Mouse (Mus musculus) ES-E14 (cell line): ENCODE data around the gene Plcd1. TPM values are rescaled to one million over a fixed set of nuclear protein-coding genes. Genes with fewer than 3 reads are reported as not detected.

Source experiments
- DNase-seq: peaks from one replicate; pipeline ENCODE4 v3.0.0-alpha.2; 2013; ENCODE audit warnings: low read depth, low spot score
- H3K27ac ChIP-seq: 2 replicates; pipeline ENCODE4 v1.5.1; 2012; ENCODE audit warnings: low read depth, mild to moderate bottlenecking, low read length, moderate library complexity, mixed read lengths; ENCODE audit not compliant: poor library complexity, insufficient read depth, severe bottlenecking
- H3K36me3 ChIP-seq: 2 replicates; pipeline ENCODE4 v1.6.1; 2012; ENCODE audit warnings: mild to moderate bottlenecking, low read length, moderate library complexity, mixed read lengths; ENCODE audit not compliant: control insufficient read depth, poor library complexity, insufficient read depth, severe bottlenecking
- H3K4me1 ChIP-seq, 2 experiments: fragments of 150-350 bp in 1 of 2; sonication (generic) in 1 of 2; 2 replicates each; pipeline ENCODE4 v1.6.1; 2012; ENCODE audit warnings: low read length in 2 of 2, mild to moderate bottlenecking in 1 of 2, mixed read lengths in 1 of 2; ENCODE audit not compliant: control insufficient read depth in 2 of 2, insufficient read depth in 2 of 2, poor library complexity in 1 of 2
- H3K4me3 ChIP-seq, 2 experiments: fragments of 150-350 bp in 1 of 2; sonication (generic) in 1 of 2; 2 replicates each; pipeline ENCODE4 v1.5.1; 2012; ENCODE audit warnings: low read length in 2 of 2, low read depth in 1 of 2, mild to moderate bottlenecking in 1 of 2, mixed read lengths in 1 of 2; ENCODE audit not compliant: insufficient read depth in 1 of 2, poor library complexity in 1 of 2, severe bottlenecking in 1 of 2
- H3K9ac ChIP-seq: 2 replicates; pipeline ENCODE4 v1.6.1; 2012; ENCODE audit warnings: low read depth, mild to moderate bottlenecking, low read length, mixed read lengths; ENCODE audit not compliant: poor library complexity, insufficient read depth, severe bottlenecking
- H3K9me3 ChIP-seq: fragments of 150-350 bp; sonication (generic); 2 replicates; pipeline ENCODE4 v1.6.1; 2012; ENCODE audit warnings: low read depth, mild to moderate bottlenecking, low read length; ENCODE audit not compliant: control insufficient read depth, insufficient read depth
- CHD2 ChIP-seq: IDR thresholded peaks from 2 replicates; pipeline ENCODE4 v1.6.1; 2014; ENCODE audit warnings: mild to moderate bottlenecking, low read depth, low read length, inconsistent platforms
- HCFC1 ChIP-seq: IDR thresholded peaks from 2 replicates; pipeline ENCODE4 v1.6.1; 2012; ENCODE audit warnings: low read length, inconsistent platforms, borderline replicate concordance; ENCODE audit not compliant: insufficient read depth
- MAFK ChIP-seq: IDR thresholded peaks from 2 replicates; pipeline ENCODE4 v1.6.1; 2014; ENCODE audit warnings: mild to moderate bottlenecking, low read depth, low read length, inconsistent platforms; ENCODE audit not compliant: insufficient read depth
- ZC3H11A ChIP-seq: IDR thresholded peaks from 2 replicates; pipeline ENCODE4 v1.6.1; 2012; ENCODE audit warnings: low read depth, mild to moderate bottlenecking, inconsistent platforms, low read length, borderline replicate concordance
- ZNF384 ChIP-seq: IDR thresholded peaks from 2 replicates; pipeline ENCODE4 v1.6.1; 2012; ENCODE audit warnings: low read depth, low read length, inconsistent platforms
- in situ Hi-C, 2 experiments: fragments of 600-800 bp; cut with MboI; formaldehyde crosslinking; loops; one replicate each; pipeline ENCODE4 v1.15.1; 2025; ENCODE audit warnings: low sequenced_read_pairs in 2 of 2, inconsistent platforms in 1 of 2; ENCODE audit not compliant: unreplicated experiment in 2 of 2
- total RNA-seq: library from RNA; depleted of rRNA; stranded (reverse); fragments of 300-350 nt; gene quantifications from 2 replicates; pipeline ENCODE4 v1.2.3, GENCODE M21; 2012

The Plcd1 gene
- total RNA-seq, 1 experiment = 13.1 TPM

- in situ Hi-C loops = no loop called here
- Histone ChIP-seq H3K9ac (peak overlapping the region; percentile 29; the same call in 1 of the 2 replicates), H3K36me3 (no peaks in the 10 kb centered on the region), H3K27ac (no peak overlapping the region), H3K4me1 (peaks cover 0 to 9% of the 10 kb centered on the region in 2 experiments; a peak in 3 of 4 replicates), H3K9me3 (no peaks in the 10 kb centered on the region), H3K4me3 (no peak overlapping the region)
- no peak for DNase-seq
- TF ChIP-seq MAFK (no peak), HCFC1 (no peak), CHD2 (no peak), ZC3H11A (no peak), ZNF384 (no peak)
These were observed 21.6 kb upstream of the Plcd1 start for GRCm38 (mm10) chr9:119114911-119115310.

- H3K4me3 ChIP-seq = no peak overlapping the region
- no peak for DNase-seq
- no peak for TF ChIP-seq CHD2
- TF ChIP-seq ZC3H11A = no peak
- TF ChIP-seq ZNF384 = no peak
- TF ChIP-seq MAFK = no peak; the same call in 1 of the 2 replicates
- no peak for TF ChIP-seq HCFC1
- H3K27ac ChIP-seq = peak overlapping the region; percentile 6; the same call in 1 of the 2 replicates
- H3K4me1 ChIP-seq = peaks cover 0 to 12% of the 10 kb centered on the region in 2 experiments
- no peaks in the 10 kb centered on the region for H3K9me3 ChIP-seq
- in situ Hi-C loops = no loop called here
- no peaks in the 10 kb centered on the region for H3K36me3 ChIP-seq
- peak overlapping the region; percentile 3; the same call in 1 of the 2 replicates for H3K9ac ChIP-seq
These were observed 17.3 kb upstream of the Plcd1 start for GRCm38 (mm10) chr9:119110640-119111039.

DNA sequence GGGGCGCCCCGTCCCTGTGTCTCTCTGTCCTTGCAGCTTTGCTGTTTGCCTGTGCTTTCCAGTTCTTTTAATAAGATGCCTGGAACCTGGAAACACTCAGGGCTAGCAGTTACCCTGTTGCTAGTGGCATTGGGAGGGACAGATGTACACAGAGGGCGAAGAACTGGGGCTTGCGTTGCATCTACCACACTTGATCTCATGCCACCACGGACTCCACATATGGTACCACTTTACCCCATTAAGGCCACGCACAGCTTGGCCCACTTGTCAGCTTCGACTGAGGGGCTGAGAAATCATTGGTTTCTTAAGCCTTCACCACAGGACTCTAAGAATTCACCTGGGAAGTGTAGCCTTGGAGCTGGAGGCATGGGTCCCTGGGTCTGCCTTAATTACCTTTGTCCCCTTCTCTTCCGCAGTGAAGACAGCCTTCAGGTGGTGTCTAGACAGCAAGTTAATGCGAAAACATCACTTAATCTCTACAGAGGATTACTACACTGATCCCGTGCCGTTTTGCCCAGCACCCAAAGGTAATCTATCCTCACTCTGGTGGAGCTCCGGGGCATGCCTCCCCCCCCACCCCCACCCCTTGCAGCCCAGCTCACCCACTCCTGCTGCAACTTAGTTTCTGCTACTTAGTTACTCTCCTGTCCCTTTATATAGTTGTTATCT is 16.5 kb upstream of the Plcd1 start:
- H3K9ac ChIP-seq = no peak overlapping the region
- peaks cover 0 to 10% of the 10 kb centered on the region in 2 experiments for H3K4me1 ChIP-seq
- in situ Hi-C loops = no loop called here
- H3K4me3 ChIP-seq = no peak overlapping the region
- DNase-seq = no peak
- no peaks in the 10 kb centered on the region for H3K36me3 ChIP-seq
- no peaks in the 10 kb centered on the region for H3K9me3 ChIP-seq
- TF ChIP-seq HCFC1 = no peak
- TF ChIP-seq ZNF384 = no peak
- no peak for TF ChIP-seq CHD2
- TF ChIP-seq ZC3H11A = no peak
- TF ChIP-seq MAFK = no peak
- no peak overlapping the region; the same call in 1 of the 2 replicates for H3K27ac ChIP-seq

- Histone ChIP-seq H3K4me3 (no peak overlapping the region), H3K9ac (no peak overlapping the region), H3K36me3 (no peaks in the 10 kb centered on the region), H3K27ac (no peak overlapping the region), H3K4me1 (peaks cover 0 to 10% of the 10 kb centered on the region in 2 experiments), H3K9me3 (no peaks in the 10 kb centered on the region)
- DNase-seq = no peak
- in situ Hi-C loops = no loop called here
- TF ChIP-seq ZNF384 (no peak), CHD2 (no peak), HCFC1 (0 out of 2 replicates have a peak, but pooled peaks have one; percentile 21), ZC3H11A (peak; percentile 78; the same call in 1 of the 2 replicates), MAFK (no peak)
These were observed 14.3 kb upstream of the Plcd1 start for GRCm38 (mm10) chr9:119107566-119107965.

- H3K36me3 ChIP-seq = no peaks in the 10 kb centered on the region
- H3K4me1 ChIP-seq = peaks cover 0 to 7% of the 10 kb centered on the region in 2 experiments; a peak in 2 of 4 replicates
- no peak for TF ChIP-seq CHD2
- no peak for TF ChIP-seq HCFC1
- H3K4me3 ChIP-seq = peak overlapping the region; percentile 71 to 77
- DNase-seq = no peak
- in situ Hi-C loops = no loop called here
- no peak overlapping the region for H3K27ac ChIP-seq
- peak overlapping the region; percentile 34 for H3K9ac ChIP-seq
- H3K9me3 ChIP-seq = no peaks in the 10 kb centered on the region
These were observed 9.4 kb upstream of the Plcd1 start for GRCm38 (mm10) chr9:119102783-119103113.
